Mouse (Mus musculus) liver, postnatal 0 days (tissue): ENCODE data around the gene Tmem203. TPM values are rescaled to one million over a fixed set of nuclear protein-coding genes. Genes with fewer than 3 reads are reported as not detected.

Source experiments
- ATAC-seq: fragments of 200-750 bp; cut with Nextera tagmentation; 2 replicates; pipeline ENCODE4 v1.8.0; 2017; ENCODE audit warnings: mild to moderate bottlenecking, moderate library complexity
- DNase-seq: peaks from one replicate; pipeline ENCODE4 v3.0.0-alpha.2; 2016
- H3K27ac ChIP-seq: fragments of 300-500 bp; sonication (generic); 2 replicates; pipeline ENCODE4 v1.5.1; 2014; ENCODE audit warnings: antibody characterized with exemption, moderate library complexity, mild to moderate bottlenecking, low read depth
- H3K27me3 ChIP-seq: fragments of 300-500 bp; sonication (generic); 2 replicates; pipeline ENCODE4 v1.6.1; 2014; ENCODE audit warnings: low read length, control low read depth, mixed read lengths; ENCODE audit not compliant: insufficient read depth
- H3K36me3 ChIP-seq: fragments of 300-500 bp; sonication (generic); replicated peaks from 2 replicates; pipeline ENCODE4 v1.6.1; 2014; ENCODE audit warnings: mild to moderate bottlenecking, control low read depth, low read length, moderate library complexity, mixed read lengths; ENCODE audit not compliant: insufficient read depth
- H3K4me1 ChIP-seq: fragments of 300-500 bp; sonication (generic); 2 replicates; pipeline ENCODE4 v1.6.1; 2014; ENCODE audit warnings: antibody characterized with exemption, mild to moderate bottlenecking, control low read depth; ENCODE audit not compliant: insufficient read depth
- H3K4me2 ChIP-seq: fragments of 300-500 bp; sonication (generic); 2 replicates; pipeline ENCODE4 v1.6.1; 2014; ENCODE audit warnings: low read depth, mild to moderate bottlenecking, low read length, moderate library complexity, mixed read lengths
- H3K4me3 ChIP-seq: fragments of 300-500 bp; sonication (generic); 2 replicates; pipeline ENCODE4 v1.5.1; 2014; ENCODE audit warnings: low read depth, low read length
- H3K9ac ChIP-seq: fragments of 300-500 bp; sonication (generic); replicated peaks from 2 replicates; pipeline ENCODE4 v1.6.1; 2014; ENCODE audit warnings: mild to moderate bottlenecking, moderate library complexity
- H3K9me3 ChIP-seq: fragments of 300-500 bp; sonication (generic); 2 replicates; pipeline ENCODE4 v1.6.1; 2016; ENCODE audit warnings: mild to moderate bottlenecking, control low read depth, low read length, mixed read lengths
- CTCF ChIP-seq: sonication (generic); IDR thresholded peaks from 2 replicates; pipeline ENCODE4 v1.5.1; 2016; ENCODE audit warnings: antibody characterized with exemption, low read depth
- EP300 ChIP-seq: IDR thresholded peaks from 2 replicates; pipeline ENCODE4 v1.6.1; 2016; ENCODE audit warnings: antibody characterized with exemption, low read depth, mild to moderate bottlenecking
- WGBS: fragments of 180-500 bp; shearing (Covaris S2); extraction: QIAGEN DNeasy Blood & Tissue Kit; methylation state at CpG from one replicate; pipeline ENCODE4 v1.1.7; 2014; ENCODE audit not compliant: insufficient replicate concordance; 5-methylcytosine and 5-hydroxymethylcytosine counted together
- polyA plus RNA-seq: library from polyadenylated mRNA; unstranded; fragments of >200 nt; fragmentation: Nextera tagmentation; extraction: Ambion mirVana; gene quantifications from 2 replicates; pipeline ENCODE4 v1.2.1, GENCODE M21; 2015

Gene Tmem203
- 34.0 and 37.1 TPM in 2 replicates for polyA plus RNA-seq

DNA sequence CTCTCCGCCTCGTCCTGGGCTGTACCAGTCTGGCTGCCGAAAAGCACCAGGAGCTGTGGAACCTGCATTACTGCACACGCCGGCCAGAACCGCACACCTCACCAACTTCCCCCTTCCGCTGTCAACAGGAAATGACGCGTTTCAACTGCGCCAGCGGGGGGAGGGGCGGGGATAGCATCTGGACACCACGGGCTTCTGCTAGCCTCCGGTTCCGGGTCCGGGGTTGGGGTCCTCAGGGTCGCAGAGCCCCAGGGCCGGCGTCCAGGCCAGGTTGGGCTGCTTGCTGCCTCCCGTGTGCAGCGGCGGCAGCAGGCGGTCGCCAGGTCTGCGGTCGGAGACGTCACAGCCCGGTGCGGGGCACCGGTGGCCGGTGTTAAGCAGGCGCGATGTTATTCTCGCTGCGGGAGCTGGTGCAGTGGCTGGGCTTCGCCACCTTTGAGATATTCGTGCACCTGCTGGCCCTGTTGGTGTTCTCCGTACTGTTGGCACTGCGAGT, at the start of gene Tmem203:
Gene Tmem203, plus strand, starts transcription at position 156 of the 496 bp plus-strand sequence.
- Histone ChIP-seq H3K9ac (peak within 1 kb of the TSS; percentile 88), H3K36me3 (peaks cover 13% of the 10 kb centered on the region), H3K4me1 (peaks cover 14% of the 10 kb centered on the region), H3K27me3 (no peaks in the 10 kb centered on the region), H3K4me2 (peak within 1 kb of the TSS; percentile 88), H3K9me3 (no peaks in the 10 kb centered on the region), H3K4me3 (peak within 1 kb of the TSS; percentile 88), H3K27ac (peak within 1 kb of the TSS; percentile 89)
- ATAC-seq, result peak; percentile 93
- WGBS, result 3% methylated on average over 39 of the region's 39 CpGs
- DNase-seq, result peak; percentile 96
- TF ChIP-seq CTCF, result no peak
- TF ChIP-seq EP300, result 0 out of 2 replicates have a peak, but pooled peaks have one; percentile 37

- peaks cover 52% of the 10 kb centered on the region for H3K36me3 ChIP-seq
- 76% methylated on average over 1 of the region's 1 CpGs for WGBS
Observed at GRCm38 (mm10) chr2:25207593-25207992, 47.6 kb upstream of the Tmem203 start.

GRCm38 (mm10) chr2:25210686-25211085, 44.6 kb upstream of the Tmem203 start:
- TF ChIP-seq CTCF, result no peak
- no peak for TF ChIP-seq EP300
- ATAC-seq, result peak; percentile 22
- DNase-seq, result no peak

More at GRCm38 (mm10) chr2:25207593-25207992, 47.6 kb upstream of the Tmem203 start:
- H3K4me2 ChIP-seq, result no peak overlapping the region
- no peaks in the 10 kb centered on the region for H3K9me3 ChIP-seq
- no peak for DNase-seq
- no peak overlapping the region for H3K27ac ChIP-seq
- H3K27me3 ChIP-seq, result no peaks in the 10 kb centered on the region
- H3K4me3 ChIP-seq, result no peak overlapping the region
- TF ChIP-seq EP300 (no peak), CTCF (no peak)
- peaks cover 16% of the 10 kb centered on the region for H3K4me1 ChIP-seq
- no peak overlapping the region for H3K9ac ChIP-seq
- ATAC-seq, result no peak

DNA sequence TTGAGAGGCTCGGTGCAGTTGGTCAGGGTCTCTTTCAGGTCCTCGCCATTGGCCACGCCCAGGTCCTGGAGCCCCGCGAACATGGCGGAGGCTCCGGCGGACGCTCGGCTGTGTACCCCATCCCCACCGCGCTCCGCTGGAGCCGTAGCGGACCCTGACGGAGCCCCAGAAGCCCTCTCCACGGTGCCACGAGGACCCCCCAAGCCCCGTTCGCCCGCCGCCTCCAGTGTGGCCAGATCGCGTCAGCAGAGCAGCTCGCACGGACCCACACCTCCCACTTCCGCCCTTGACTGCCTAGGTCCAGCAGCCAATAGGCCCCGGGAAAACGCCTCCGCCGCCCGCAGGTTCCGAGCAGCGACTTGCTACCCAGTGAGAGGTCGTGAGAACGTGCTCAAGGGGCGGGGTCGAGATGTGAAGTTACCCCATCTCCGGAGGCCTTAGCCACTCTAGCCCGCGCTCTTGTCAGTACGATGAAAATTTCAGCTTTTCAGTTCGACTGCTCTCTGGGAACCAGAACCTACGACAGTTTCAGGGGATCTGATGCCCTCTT, 44.0 kb upstream of the Tmem203 start, which contains the start of gene Nelfb:
Gene Nelfb, minus strand, starts transcription at position 369 of the 550 bp plus-strand sequence.
- H3K27me3 ChIP-seq, result no peaks in the 10 kb centered on the region
- ATAC-seq (peak; percentile 97), DNase-seq (peak; percentile 93)
- WGBS, result 2% methylated on average over 44 of the region's 44 CpGs
- H3K9ac ChIP-seq, result peak within 1 kb of the TSS; percentile 92
- no peaks in the 10 kb centered on the region for H3K9me3 ChIP-seq
- H3K4me3 ChIP-seq, result peak within 1 kb of the TSS; percentile 89
- peak within 1 kb of the TSS; percentile 89 for H3K27ac ChIP-seq
- peak within 1 kb of the TSS; percentile 77 for H3K4me2 ChIP-seq
- H3K4me1 ChIP-seq, result peaks cover 16% of the 10 kb centered on the region
- TF ChIP-seq CTCF, result no peak
- 0 out of 2 replicates have a peak, but pooled peaks have one; percentile 27 for TF ChIP-seq EP300
- peaks cover 22% of the 10 kb centered on the region for H3K36me3 ChIP-seq

More at GRCm38 (mm10) chr2:25210686-25211085, 44.6 kb upstream of the Tmem203 start:
- peak overlapping the region; percentile 89 for H3K4me3 ChIP-seq
- no peaks in the 10 kb centered on the region for H3K9me3 ChIP-seq
- peaks cover 27% of the 10 kb centered on the region for H3K36me3 ChIP-seq
- WGBS, result 0% methylated on average over 24 of the region's 24 CpGs
- H3K27me3 ChIP-seq, result no peaks in the 10 kb centered on the region
- H3K27ac ChIP-seq, result peak overlapping the region; percentile 89
- peak overlapping the region; percentile 77 for H3K4me2 ChIP-seq
- H3K9ac ChIP-seq, result peak overlapping the region; percentile 92
- H3K4me1 ChIP-seq, result peaks cover 16% of the 10 kb centered on the region

DNA sequence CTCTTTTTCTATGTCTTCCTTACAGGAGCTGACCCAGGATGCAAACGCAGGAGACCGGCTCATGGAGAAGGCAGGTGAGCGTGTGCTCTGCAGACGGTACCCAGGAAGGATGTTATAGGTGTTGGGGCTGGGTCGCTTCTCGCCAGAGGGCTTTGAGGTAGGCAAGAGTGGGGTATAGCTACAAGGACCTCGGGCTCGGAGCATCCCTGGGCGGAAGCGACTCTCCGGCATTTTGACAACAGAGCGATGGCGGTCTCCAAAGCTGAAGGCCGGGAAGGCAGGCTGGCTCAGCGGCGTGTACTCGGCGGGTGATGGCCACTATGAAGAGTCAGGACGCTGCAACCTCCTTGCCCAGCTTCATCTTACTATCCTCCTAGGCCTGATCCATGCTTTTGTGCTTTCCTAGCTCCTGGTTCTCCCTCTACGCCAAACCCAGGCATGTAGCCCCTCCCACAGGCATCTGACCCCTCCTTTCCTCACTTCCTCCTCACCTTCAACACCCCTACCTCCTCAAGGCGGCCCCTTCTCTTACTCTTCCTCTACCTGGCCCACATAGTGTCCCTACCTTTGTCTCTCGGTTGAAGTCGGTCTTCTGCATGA, 41.9 kb upstream of the Tmem203 start:
- TF ChIP-seq CTCF, result no peak
- no peak for TF ChIP-seq EP300
- WGBS, result 74% methylated on average over 23 of the region's 23 CpGs
- Histone ChIP-seq H3K27ac (no peak overlapping the region), H3K27me3 (no peaks in the 10 kb centered on the region), H3K4me1 (peaks cover 16% of the 10 kb centered on the region), H3K4me2 (no peak overlapping the region), H3K4me3 (no peak overlapping the region), H3K9me3 (no peaks in the 10 kb centered on the region), H3K36me3 (peaks cover 3% of the 10 kb centered on the region; the same call in 1 of the 2 replicates), H3K9ac (no peak overlapping the region)
- DNase-seq (no peak), ATAC-seq (no peak)

DNA sequence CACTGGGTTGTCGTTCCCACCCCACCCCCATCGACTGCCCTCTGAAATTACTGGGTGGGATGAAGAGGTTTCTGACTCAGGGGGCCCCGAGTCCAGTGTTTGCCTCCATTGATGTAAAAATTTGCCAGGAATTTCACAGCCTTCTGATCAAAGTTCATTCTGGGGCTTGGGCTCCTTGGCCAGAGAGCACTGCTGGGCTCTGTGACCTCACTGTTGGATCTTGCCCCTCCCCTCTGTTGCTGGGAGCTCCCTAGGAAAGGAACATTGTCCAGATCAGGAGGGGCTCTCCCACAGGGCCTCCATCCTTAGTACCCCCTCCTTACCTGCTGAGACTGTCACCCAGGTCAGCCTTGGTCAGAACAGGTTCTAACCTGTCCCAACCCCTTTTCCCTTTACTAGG, 40.8 kb upstream of the Tmem203 start, which contains the start of gene Stpg3:
Gene Stpg3, minus strand, starts transcription at position 194 of the 400 bp plus-strand sequence.
- Histone ChIP-seq H3K27ac (no peak within 1 kb of the TSS), H3K9ac (no peak within 1 kb of the TSS), H3K9me3 (no peaks in the 10 kb centered on the region), H3K4me3 (no peak within 1 kb of the TSS), H3K36me3 (peaks cover 3% of the 10 kb centered on the region; the same call in 1 of the 2 replicates), H3K4me2 (no peak within 1 kb of the TSS), H3K4me1 (peaks cover 16% of the 10 kb centered on the region), H3K27me3 (no peaks in the 10 kb centered on the region)
- WGBS, result 71% methylated on average over 3 of the region's 3 CpGs
- ATAC-seq, result no peak
- DNase-seq, result no peak
- TF ChIP-seq CTCF (no peak), EP300 (no peak)
